Mouse (Mus musculus): Measurements from ENCODE around the gene Olfr822. TPM values are rescaled to one million over a fixed set of nuclear protein-coding genes. Genes with fewer than 3 reads are reported as not detected.
"Not testable (repeated sequence)": the region's sequence is repeated elsewhere in the genome, so short reads cannot be mapped to it uniquely, and the experiment has no call there.

The Olfr822 gene
- polyA plus RNA-seq (2015; fragmentation: Nextera tagmentation; extraction: Ambion mirVana), result not detected in 2 replicates

DNA sequence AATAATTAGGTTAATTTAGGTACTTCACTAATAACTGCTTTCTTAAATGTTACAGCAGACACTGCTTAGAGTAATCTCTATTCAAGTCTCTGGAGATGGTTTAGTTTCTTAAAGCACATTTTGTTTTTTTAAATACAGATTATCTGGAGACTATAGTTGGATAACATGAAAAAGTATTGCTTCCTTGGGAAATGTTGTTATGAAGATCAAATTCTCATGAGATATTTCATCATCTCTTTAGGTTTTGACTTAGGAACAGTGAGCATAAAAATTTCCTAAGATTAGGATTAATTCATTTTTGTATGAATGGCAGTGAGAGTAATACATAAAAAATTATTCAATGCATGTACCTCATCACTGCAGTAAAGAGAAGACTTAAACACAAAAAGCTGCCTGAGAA is at the start of gene Olfr822:
TSS of gene Olfr822 (plus strand) at position 301 of the 400 bp plus-strand sequence.
- no peaks in the 10 kb centered on the region for H3K36me3 ChIP-seq (ENCODE audit: control insufficient read depth, insufficient read depth)
- ATAC-seq, result no peak
- no peak within 1 kb of the TSS for H3K4me2 ChIP-seq (replicated peaks; ENCODE audit: low read depth)
- H3K27ac ChIP-seq (ENCODE audit: low read depth, low read length), result no peak within 1 kb of the TSS
- H3K9ac ChIP-seq (ENCODE audit: low read depth, low read length), result no peak within 1 kb of the TSS
- H3K4me3 ChIP-seq (ENCODE audit: low read depth, low read length), result no peak within 1 kb of the TSS
- no peaks in the 10 kb centered on the region for H3K27me3 ChIP-seq (replicated peaks; ENCODE audit: control insufficient read depth, insufficient read depth, low read length)
- H3K4me1 ChIP-seq (replicated peaks; ENCODE audit: control insufficient read depth, insufficient read depth, low read length), result no peaks in the 10 kb centered on the region
- no peak for TF ChIP-seq CTCF (IDR thresholded peaks at IDR 0.05; ENCODE audit: low read depth)
- no peaks in the 10 kb centered on the region for H3K9me3 ChIP-seq (ENCODE audit: control insufficient read depth)

DNA sequence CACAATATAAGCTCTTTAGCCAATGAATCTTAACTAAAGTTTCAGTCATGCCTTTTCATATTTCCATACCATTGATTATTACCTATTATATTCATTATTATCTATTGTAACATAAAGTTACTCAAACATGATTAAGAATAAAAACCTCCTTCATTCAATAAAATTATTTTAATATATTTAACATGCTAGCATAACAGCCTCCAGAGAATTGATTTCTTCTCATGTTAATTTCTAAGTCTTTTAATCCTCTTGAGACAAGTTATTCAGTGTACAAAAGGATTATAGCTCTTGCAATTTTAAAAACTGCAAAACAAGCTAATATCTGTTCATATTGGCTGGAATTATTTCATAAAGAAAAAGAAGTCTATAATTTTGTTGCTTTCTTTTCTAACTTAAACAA is 41.0 kb upstream of the Olfr822 start, which contains the start of gene Olfr821:
TSS of gene Olfr821 (plus strand) at position 301 of the 400 bp plus-strand sequence.
- no peak within 1 kb of the TSS for H3K9ac ChIP-seq (ENCODE audit: low read depth, low read length)
- no peak within 1 kb of the TSS for H3K4me3 ChIP-seq (ENCODE audit: low read depth, low read length)
- no peak within 1 kb of the TSS for H3K4me2 ChIP-seq (replicated peaks; ENCODE audit: low read depth)
- H3K27ac ChIP-seq (ENCODE audit: low read depth, low read length), result no peak within 1 kb of the TSS
- no peaks in the 10 kb centered on the region for H3K27me3 ChIP-seq (replicated peaks; ENCODE audit: control insufficient read depth, insufficient read depth, low read length)
- ATAC-seq, result no peak
- TF ChIP-seq CTCF (IDR thresholded peaks at IDR 0.05; ENCODE audit: low read depth), result no peak
- no peaks in the 10 kb centered on the region for H3K4me1 ChIP-seq (replicated peaks; ENCODE audit: control insufficient read depth, insufficient read depth, low read length)
- no peaks in the 10 kb centered on the region for H3K36me3 ChIP-seq (ENCODE audit: control insufficient read depth, insufficient read depth)
- no peaks in the 10 kb centered on the region for H3K9me3 ChIP-seq (ENCODE audit: control insufficient read depth)

DNA sequence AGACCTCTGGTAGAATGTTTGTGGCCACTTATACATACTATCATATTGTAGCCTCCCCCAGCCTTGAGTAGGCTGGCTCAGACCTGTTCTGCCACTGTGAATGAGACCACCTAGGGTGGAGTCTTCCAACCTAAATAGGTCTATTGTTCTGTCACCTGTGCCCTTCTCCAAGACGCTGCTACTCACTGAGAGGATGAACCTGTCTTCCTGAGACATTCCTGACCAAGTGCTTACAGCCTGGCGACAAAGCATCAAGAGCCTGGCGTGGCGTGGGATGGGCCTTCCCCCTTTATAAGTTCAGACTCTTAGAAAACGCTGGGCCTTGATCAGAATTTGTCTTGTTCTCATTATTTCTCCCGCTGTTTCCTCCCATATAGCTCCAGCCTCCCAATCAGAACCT is 33.9 kb upstream of the Olfr822 start:
- H3K27me3 ChIP-seq (replicated peaks; ENCODE audit: control insufficient read depth, insufficient read depth, low read length), result no peaks in the 10 kb centered on the region
- H3K9me3 ChIP-seq (ENCODE audit: control insufficient read depth), result no peaks in the 10 kb centered on the region
- no peak for TF ChIP-seq CTCF (IDR thresholded peaks at IDR 0.05; ENCODE audit: low read depth)
- H3K36me3 ChIP-seq (ENCODE audit: control insufficient read depth, insufficient read depth), result no peaks in the 10 kb centered on the region
- H3K9ac ChIP-seq (ENCODE audit: low read depth, low read length), result no peak overlapping the region
- no peak overlapping the region for H3K4me3 ChIP-seq (ENCODE audit: low read depth, low read length)
- no peak overlapping the region for H3K27ac ChIP-seq (ENCODE audit: low read depth, low read length)
- no peaks in the 10 kb centered on the region for H3K4me1 ChIP-seq (replicated peaks; ENCODE audit: control insufficient read depth, insufficient read depth, low read length)
- ATAC-seq, result no peak
- no peak overlapping the region for H3K4me2 ChIP-seq (replicated peaks; ENCODE audit: low read depth)
- WGBS, result 67% methylated on average over 6 of the region's 6 CpGs

DNA sequence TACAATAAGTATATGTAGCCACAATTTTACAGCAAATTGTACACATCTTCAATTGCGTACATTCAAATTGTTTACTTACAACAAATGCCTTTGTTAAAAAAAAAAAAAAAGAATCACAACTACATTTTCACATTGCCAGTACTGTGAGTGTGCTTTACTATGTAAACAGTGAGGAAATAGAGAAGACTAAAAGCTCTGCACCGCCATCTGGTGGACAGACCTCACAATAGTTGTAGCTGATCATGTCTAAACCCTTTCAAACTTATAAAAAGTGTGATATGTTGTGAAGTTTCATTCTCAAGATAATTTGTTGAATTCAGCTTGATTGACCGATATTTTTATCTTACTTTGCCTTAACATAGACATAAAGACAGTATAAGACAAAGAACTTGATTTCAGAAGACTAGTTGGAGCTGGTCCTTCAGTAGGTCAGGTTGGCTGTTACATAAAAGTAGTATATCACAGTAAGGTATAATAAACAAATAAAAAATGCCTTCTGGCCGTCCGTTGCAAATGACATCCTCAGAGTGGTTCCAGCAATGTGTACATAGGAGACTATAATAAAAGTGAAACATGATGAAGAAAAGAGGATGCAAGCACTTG is 21.9 kb downstream of the Olfr822 start:
- Histone ChIP-seq H3K27ac (ENCODE audit: low read depth, low read length) (no peak overlapping the region), H3K27me3 (replicated peaks; ENCODE audit: control insufficient read depth, insufficient read depth, low read length) (no peaks in the 10 kb centered on the region), H3K4me1 (replicated peaks; ENCODE audit: control insufficient read depth, insufficient read depth, low read length) (no peaks in the 10 kb centered on the region), H3K4me3 (ENCODE audit: low read depth, low read length) (no peak overlapping the region), H3K36me3 (ENCODE audit: control insufficient read depth, insufficient read depth) (no peaks in the 10 kb centered on the region), H3K9ac (ENCODE audit: low read depth, low read length) (no peak overlapping the region), H3K4me2 (replicated peaks; ENCODE audit: low read depth) (no peak overlapping the region), H3K9me3 (ENCODE audit: control insufficient read depth) (no peaks in the 10 kb centered on the region)
- TF ChIP-seq CTCF (IDR thresholded peaks at IDR 0.05; ENCODE audit: low read depth), result peak; percentile 77
- 0 out of 2 replicates have a peak, but pooled peaks have one; percentile 47 for ATAC-seq
- 12% methylated on average over 5 of the region's 5 CpGs for WGBS

DNA sequence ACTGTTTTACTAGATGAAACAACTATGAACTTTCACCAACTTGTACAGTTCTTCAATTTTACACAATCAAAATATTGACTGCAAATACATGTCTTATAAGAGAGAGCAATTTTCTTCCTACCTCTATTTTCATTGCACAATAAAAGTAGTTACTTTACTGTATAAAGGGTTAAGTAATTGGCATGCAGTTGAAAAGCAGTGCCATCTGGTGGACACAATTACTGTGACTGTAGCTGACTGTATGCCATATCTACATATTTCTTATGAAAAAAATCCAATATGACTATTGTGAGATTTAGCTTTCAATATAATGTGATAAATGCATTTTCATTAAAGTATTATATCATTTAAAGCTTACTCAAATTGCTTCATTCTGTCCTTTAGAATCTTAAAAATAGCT is 25.1 kb downstream of the Olfr822 start:
- Histone ChIP-seq H3K4me3 (ENCODE audit: low read depth, low read length) (no peak overlapping the region), H3K4me2 (replicated peaks; ENCODE audit: low read depth) (no peak overlapping the region), H3K27me3 (replicated peaks; ENCODE audit: control insufficient read depth, insufficient read depth, low read length) (no peaks in the 10 kb centered on the region), H3K36me3 (ENCODE audit: control insufficient read depth, insufficient read depth) (no peaks in the 10 kb centered on the region), H3K9ac (ENCODE audit: low read depth, low read length) (no peak overlapping the region), H3K27ac (ENCODE audit: low read depth, low read length) (no peak overlapping the region), H3K4me1 (replicated peaks; ENCODE audit: control insufficient read depth, insufficient read depth, low read length) (no peaks in the 10 kb centered on the region), H3K9me3 (ENCODE audit: control insufficient read depth) (no peaks in the 10 kb centered on the region)
- no peak for ATAC-seq
- TF ChIP-seq CTCF (IDR thresholded peaks at IDR 0.05; ENCODE audit: low read depth), result peak; percentile 61

DNA sequence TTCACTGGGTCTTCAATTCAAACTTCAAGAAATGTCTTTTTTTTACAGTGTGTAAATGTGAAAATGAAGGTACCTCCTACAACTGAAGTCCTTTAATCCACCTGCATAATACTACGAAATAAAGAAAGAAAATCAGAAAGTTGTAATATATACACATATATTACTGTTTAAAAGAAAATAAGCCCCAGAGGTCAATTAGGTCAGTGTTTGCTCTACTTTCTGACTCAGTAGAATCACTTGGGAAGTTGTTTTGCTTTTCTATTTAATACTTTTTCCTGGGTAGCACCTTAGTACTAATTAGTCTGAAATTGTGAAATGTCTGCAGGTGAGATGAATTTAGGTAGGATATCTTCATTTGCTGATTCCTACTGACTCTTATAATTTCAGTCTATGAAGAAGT is 44.3 kb downstream of the Olfr822 start, which contains the start of gene Olfr823:
TSS of gene Olfr823 (minus strand) at position 101 of the 400 bp plus-strand sequence.
- H3K36me3 ChIP-seq (ENCODE audit: control insufficient read depth, insufficient read depth); H3K4me2 ChIP-seq (replicated peaks; ENCODE audit: low read depth); H3K27me3 ChIP-seq (replicated peaks; ENCODE audit: control insufficient read depth, insufficient read depth, low read length); H3K4me1 ChIP-seq (replicated peaks; ENCODE audit: control insufficient read depth, insufficient read depth, low read length); H3K4me3 ChIP-seq (ENCODE audit: low read depth, low read length); H3K27ac ChIP-seq (ENCODE audit: low read depth, low read length); H3K9me3 ChIP-seq (ENCODE audit: control insufficient read depth); ATAC-seq; H3K9ac ChIP-seq (ENCODE audit: low read depth, low read length): not testable (repeated sequence)
- 91% methylated on average over 1 of the region's 1 CpGs for WGBS

DNA sequence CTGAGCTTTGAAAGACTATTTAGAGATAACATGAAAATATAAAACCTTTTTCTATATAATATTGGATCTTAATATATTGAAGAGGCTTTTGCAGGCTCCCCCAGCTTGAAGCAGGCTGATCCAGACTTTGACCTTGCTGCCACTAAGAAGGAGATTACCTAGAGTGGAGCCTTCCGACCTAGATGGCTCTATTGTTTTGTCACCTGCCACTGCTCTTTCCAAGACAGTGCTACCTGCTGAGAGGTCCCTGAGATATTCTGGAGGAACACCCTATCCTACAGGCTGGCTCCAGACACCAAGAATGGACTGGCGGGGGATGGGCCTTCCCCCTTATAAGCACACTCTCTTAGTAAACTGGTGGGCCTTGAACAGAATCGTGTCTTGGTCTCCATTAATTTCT is 45.0 kb downstream of the Olfr822 start:
- WGBS, result 61% methylated on average over 3 of the region's 3 CpGs
- H3K36me3 ChIP-seq (ENCODE audit: control insufficient read depth, insufficient read depth); H3K4me3 ChIP-seq (ENCODE audit: low read depth, low read length); ATAC-seq; H3K27me3 ChIP-seq (replicated peaks; ENCODE audit: control insufficient read depth, insufficient read depth, low read length); H3K9me3 ChIP-seq (ENCODE audit: control insufficient read depth); H3K9ac ChIP-seq (ENCODE audit: low read depth, low read length); H3K4me2 ChIP-seq (replicated peaks; ENCODE audit: low read depth); H3K4me1 ChIP-seq (replicated peaks; ENCODE audit: control insufficient read depth, insufficient read depth, low read length); H3K27ac ChIP-seq (ENCODE audit: low read depth, low read length): not testable (repeated sequence)

Other genes with a start within 250 kb of the Olfr822 start
- gene Olfr812, start 225.1 kb upstream of the Olfr822 start, polyA plus RNA-seq (2015; fragmentation: Nextera tagmentation; extraction: Ambion mirVana), result not detected in 2 replicates
- gene Olfr813, start 215.8 kb upstream of the Olfr822 start, polyA plus RNA-seq (2015; fragmentation: Nextera tagmentation; extraction: Ambion mirVana), result not detected in 2 replicates
- gene Olfr814, start 191.4 kb upstream of the Olfr822 start, polyA plus RNA-seq (2015; fragmentation: Nextera tagmentation; extraction: Ambion mirVana), result not detected in 2 replicates
- gene Olfr815, start 165.3 kb upstream of the Olfr822 start, polyA plus RNA-seq (2015; fragmentation: Nextera tagmentation; extraction: Ambion mirVana), result not detected in 2 replicates
- not detected in 2 replicates for gene Olfr816, start 155.6 kb upstream of the Olfr822 start, polyA plus RNA-seq (2015; fragmentation: Nextera tagmentation; extraction: Ambion mirVana)
- gene Olfr818, start 122.1 kb upstream of the Olfr822 start, polyA plus RNA-seq (2015; fragmentation: Nextera tagmentation; extraction: Ambion mirVana), result not detected in 2 replicates
- not detected in 2 replicates for gene Olfr819, start 103.9 kb upstream of the Olfr822 start, polyA plus RNA-seq (2015; fragmentation: Nextera tagmentation; extraction: Ambion mirVana)
- gene Olfr247, start 95.1 kb upstream of the Olfr822 start, polyA plus RNA-seq (2015; fragmentation: Nextera tagmentation; extraction: Ambion mirVana), result not detected in 2 replicates
- not detected in 2 replicates for gene Gm10310, start 86.1 kb upstream of the Olfr822 start, polyA plus RNA-seq (2015; fragmentation: Nextera tagmentation; extraction: Ambion mirVana)
- not detected in 2 replicates for gene Olfr820, start 58.6 kb upstream of the Olfr822 start, polyA plus RNA-seq (2015; fragmentation: Nextera tagmentation; extraction: Ambion mirVana)
- not detected in 2 replicates for gene Olfr821, start 40.9 kb upstream of the Olfr822 start, polyA plus RNA-seq (2015; fragmentation: Nextera tagmentation; extraction: Ambion mirVana)
- not detected in 2 replicates for gene Olfr823, start 44.2 kb downstream of the Olfr822 start, polyA plus RNA-seq (2015; fragmentation: Nextera tagmentation; extraction: Ambion mirVana)
- not detected in 2 replicates for gene Olfr824, start 58.8 kb downstream of the Olfr822 start, polyA plus RNA-seq (2015; fragmentation: Nextera tagmentation; extraction: Ambion mirVana)
- not detected in 2 replicates for gene Olfr825, start 95.6 kb downstream of the Olfr822 start, polyA plus RNA-seq (2015; fragmentation: Nextera tagmentation; extraction: Ambion mirVana)
- gene Olfr826, start 113.0 kb downstream of the Olfr822 start, polyA plus RNA-seq (2015; fragmentation: Nextera tagmentation; extraction: Ambion mirVana), result not detected in 2 replicates
- gene Olfr827, start 143.2 kb downstream of the Olfr822 start, polyA plus RNA-seq (2015; fragmentation: Nextera tagmentation; extraction: Ambion mirVana), result not detected in 2 replicates
- gene Neurod4, start 209.0 kb downstream of the Olfr822 start, polyA plus RNA-seq (2015; fragmentation: Nextera tagmentation; extraction: Ambion mirVana), result not detected in 2 replicates

All from intestine, postnatal 0 days (tissue).